Mouse (Mus musculus) left cerebral cortex, postnatal 4 days (tissue): ENCODE results near the gene Olfr159. TPM values are rescaled to one million over a fixed set of nuclear protein-coding genes. Genes with fewer than 3 reads are reported as not detected.

Source experiments
- DNase-seq: peaks from one replicate; pipeline ENCODE4 v3.0.0-alpha.2; 2022
- intact Hi-C: fragments of 180-260 bp; cut with DNase I; formaldehyde crosslinking; loops from one replicate; pipeline ENCODE4 v1.15.1; 2025
- total RNA-seq, 2 experiments: library from RNA; stranded (reverse); gene quantifications; 2 replicates each; pipeline ENCODE4 v1.2.3; 2021

Gene Olfr159
- total RNA-seq, 2 experiments from 2014 or later: not detected

DNA sequence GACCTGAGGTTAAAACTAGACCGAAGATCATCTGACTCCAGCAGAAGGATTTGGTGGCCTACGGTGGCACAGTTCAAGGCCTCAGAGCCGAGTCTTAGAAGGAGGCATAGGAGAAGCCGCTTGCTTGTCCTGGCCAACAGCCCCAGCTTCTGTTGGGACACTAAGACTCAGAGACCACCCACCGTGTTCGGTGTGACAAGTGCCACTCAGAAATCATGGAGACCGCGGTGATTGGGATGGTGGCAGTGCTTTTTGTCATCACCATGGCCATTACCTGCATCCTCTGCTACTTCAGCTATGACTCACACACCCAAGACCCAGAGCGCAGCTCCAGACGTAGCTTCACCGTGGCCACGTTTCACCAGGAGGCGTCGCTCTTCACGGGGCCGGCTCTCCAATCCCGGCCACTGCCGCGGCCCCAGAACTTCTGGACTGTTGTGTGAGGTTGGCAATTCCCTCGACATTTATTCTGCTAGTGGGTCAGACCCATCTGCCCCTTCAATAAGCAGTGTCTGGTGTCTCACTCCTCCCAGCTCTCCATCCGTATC, 40.0 kb downstream of the Olfr159 start:
- intact Hi-C loops: no loop called here
- DNase-seq: no peak

DNA sequence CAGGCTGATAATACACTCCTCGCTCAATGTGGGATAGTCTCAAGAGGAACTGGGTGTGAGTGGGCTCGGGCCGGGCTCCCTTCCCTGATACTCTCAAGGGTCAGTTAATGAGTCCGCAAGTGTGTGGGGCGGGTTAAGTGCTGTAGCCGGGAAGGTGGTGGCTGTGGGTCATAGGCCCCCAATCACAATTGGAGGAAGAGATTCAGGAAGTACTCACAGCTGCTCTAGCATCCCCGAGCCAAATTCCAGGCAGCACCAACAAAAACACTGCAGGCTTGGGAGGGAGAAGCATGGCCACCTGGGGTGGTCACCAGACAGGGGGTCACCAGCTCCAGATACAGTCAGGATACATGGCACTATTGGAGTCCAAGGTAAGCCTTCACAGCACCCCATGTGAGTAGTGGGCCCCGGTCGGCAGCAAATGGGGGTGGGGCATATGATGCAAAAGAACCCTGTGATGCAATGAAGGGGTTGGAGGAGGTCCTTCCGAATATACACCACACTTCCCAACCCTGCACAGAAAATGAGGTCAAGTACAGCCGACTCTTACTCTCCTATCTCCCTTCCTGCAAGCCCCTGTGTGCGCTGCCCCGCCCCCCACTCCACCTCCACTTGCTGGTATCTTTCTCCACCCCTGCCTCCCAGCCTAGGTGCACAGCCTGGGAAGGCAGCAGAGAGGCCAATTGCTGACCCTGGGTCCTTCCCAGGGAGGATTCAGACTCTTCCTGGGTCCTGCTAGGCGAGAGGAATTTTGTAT, 40.8 kb downstream of the Olfr159 start, which contains the start of gene Spaar:
Gene Spaar (plus strand): TSS at position 241 of the 757 bp plus-strand sequence.
- no peak for DNase-seq
- intact Hi-C loops: no loop called here

DNA sequence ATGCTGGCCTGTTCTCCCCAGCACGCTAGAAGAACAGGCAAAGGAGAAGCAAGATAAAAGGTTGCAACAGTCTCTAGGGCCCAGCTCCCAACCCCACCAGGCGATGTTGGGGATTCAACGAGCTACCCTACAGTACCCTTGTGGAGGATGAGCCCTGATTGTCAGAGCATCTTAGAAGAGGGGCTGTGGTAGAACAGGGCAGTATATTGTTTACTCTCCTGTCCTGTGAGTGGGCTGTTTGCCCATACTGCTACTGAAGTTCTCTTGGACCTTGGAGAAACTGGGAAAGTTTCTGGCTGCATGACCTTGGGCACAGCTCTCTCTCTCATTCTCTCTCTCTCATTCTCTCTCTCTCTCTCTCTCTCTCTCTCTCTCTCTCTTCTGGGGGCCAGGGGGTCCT, 41.7 kb downstream of the Olfr159 start:
- no peak for DNase-seq
- intact Hi-C loops: no loop called here

DNA sequence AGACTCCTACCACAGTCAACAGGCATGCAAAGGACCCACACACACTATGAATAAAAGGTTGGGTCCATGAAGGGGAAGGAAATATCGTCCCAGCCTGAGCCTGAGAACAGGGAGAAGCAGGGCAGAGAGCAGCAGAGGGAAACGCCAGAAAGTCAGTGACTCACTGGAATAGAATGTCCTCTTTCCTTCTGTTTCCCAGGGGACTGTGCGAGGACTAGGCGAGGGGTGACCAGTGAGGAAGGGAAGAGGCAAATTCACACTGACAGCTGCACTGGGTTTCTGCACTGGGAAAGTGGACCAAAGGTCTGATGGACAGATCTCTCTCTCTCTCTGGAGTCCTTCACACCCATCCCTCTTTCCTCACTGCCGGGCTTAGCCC, 42.2 kb downstream of the Olfr159 start:
- intact Hi-C loops: no loop called here
- no peak for DNase-seq

DNA sequence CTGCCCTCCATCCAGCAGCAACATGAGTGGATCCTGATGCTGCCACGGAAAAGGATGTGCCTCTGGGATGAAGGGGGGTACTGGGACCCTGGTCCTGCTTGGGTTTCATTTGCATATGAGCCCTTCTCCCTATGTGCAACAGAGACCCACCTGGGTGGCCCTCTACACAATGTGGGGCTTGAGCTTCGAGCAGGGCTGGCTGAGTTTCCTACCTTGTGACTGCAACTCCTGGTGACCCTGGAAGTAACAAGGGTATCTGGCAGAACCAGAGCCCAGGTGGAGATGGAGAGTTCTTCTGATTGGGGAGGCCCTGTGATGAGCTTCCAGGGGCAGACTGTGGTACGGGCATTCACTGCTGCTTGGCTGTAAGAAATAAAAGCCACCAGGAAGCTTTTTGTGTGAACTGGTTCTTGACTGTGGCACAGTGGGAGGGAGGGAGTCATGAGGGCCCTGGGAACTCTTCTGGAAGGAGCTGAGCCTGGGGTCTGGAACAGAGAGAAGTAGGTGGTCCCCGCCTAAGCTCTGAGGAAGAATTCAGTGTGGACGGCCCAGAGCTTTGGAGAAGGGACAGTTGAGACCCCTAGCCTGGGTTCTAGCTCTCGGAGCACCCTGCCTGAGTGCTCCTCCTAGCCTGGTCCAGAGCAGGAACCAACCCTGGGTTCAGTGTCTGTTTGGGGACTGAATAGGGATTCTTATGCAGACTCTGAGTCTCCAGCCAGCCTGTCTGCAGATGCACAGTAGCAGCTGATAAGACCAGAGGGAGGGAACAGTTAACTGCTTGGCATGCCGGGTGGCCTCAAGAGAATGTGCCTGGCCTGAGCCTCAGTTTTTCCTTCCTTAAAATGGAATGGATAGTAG, 42.9 kb downstream of the Olfr159 start:
- DNase-seq: no peak
- intact Hi-C loops: no loop called here

DNA sequence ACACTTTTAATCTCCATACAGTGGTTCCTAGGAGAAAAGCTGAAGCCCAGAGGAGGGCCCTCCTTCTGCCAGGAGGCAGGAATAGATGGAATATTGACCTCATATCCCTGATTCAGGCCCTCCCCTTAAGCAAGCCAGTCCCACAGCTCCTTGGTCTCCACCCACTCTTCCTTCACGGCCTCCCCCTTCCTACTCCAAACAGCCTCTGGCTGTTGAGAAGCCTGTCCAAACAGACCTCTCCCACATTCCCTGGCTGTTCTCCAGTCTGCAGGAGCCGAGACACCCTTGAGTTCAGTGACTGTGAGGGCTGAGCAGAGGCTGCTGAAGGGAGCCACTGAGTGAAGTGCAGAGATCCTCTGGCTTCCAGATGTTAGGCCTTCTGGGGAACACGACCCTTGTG, 43.8 kb downstream of the Olfr159 start, which contains the start of gene Hrct1:
Gene Hrct1 (plus strand): TSS at position 194 of the 400 bp plus-strand sequence.
- intact Hi-C loops: no loop called here
- no peak for DNase-seq

DNA sequence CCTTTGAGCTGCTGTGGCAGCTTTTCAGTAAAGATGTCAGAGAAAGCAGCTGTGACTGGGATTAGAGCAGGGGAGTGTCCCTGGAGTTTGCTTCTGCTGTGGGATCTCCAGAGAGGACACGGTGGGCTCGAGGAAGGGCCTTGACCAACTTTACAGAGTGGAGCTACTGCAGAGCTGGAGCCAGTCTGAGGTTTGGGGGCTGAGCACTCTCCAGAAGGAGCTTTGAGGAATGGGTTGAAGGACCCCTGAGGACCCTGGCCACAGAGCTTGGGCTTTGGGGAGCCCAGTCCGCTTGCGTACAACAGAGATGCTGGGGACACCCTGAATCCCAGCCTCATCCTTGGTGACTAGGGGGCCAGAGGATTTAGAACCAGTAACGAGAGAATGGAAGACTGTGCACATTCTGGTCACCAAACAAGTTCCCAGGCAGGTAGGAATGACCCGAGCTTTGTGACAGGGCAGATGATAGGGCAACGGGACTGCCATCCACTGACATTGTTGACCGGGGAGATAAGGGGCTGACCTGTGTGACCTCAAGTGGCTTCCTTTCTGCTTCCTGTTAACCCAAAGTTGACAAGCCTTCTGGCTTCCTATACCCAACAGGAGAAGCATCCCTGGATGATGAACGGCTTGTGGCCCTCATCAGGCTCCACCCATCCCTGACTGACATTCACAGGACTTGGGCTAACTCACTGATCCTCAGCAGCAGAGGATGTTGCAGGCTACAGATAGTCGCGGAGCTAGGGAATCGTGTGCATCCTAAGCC, 44.4 kb downstream of the Olfr159 start:
- intact Hi-C loops: no loop called here
- no peak for DNase-seq

DNA sequence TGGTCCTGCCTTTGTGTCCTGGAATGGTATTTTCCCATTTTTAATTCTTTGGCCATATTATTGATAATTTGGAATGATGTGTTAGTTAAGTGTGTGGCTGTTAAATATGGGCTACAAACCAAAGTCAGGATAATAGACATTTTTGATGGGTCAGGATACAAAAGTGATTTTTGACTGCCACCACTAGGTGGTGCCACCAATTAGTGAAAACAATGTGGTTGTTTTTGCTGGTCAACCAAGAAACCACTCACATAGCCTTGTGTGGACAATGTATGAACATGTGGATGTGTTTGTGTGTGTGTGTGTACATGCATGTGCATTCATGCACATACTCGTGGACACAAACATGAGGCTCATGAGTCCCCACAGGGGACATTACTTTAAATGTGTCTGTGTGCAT, 46.0 kb downstream of the Olfr159 start:
- intact Hi-C loops: no loop called here
- peak; percentile 47 for DNase-seq

DNA sequence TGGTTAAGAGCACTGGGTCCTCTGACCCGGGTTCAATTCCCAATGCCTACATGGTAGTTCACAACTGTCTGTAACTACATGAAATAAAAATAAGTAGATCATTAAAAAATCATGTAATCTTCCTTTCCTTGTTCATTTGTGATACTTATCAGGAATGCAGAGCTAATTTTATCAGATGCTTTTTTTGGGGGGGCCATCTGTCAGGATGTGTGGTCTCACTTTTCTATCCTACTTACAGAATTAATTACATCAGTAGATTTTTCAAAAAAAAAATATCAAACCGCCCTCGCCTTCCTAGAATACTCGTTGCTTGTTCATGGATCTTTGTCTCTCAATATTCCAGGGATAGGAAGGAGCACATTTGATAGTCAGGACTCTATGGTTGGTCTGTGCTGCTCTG, 48.6 kb downstream of the Olfr159 start:
- intact Hi-C loops: no loop called here
- DNase-seq: no peak

DNA sequence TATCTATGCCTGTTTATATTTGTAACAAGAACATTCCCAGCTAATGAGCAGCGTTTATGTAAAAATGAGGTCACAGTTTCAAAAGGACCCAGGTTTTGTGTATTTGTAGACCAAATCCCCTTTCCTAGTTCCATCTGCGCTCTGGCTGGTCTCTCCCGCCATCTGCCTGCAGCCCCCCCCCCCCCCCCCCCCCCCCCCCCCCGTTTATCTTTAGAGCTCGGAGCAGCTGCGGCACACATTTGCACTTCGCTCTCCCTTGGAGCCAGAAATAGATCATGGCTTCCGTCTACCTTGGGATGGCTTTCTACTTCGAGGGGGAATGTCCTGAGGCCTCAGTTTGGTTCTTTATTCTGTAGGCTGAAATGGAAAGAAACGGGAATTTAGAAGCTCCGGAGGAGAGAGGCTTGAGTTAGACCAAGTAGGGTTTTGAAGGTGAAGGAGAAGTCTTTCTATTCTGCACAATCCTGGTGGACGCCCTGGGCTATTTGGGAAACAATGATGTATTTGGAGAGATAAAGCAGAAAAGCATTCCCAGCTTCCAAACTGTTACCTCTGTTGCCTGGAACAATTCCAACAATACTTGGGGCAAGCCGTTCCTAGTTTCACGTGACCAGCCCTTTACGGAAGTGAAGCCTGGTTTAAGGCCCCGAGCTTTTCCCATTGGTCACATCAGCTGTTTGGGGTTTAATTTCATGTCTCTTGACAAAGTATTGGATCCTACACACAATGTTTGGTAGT, 50.1 kb downstream of the Olfr159 start:
- intact Hi-C loops: no loop called here
- no peak for DNase-seq

Other genes starting within 250 kb of the Olfr159 start
- gene Tpm2, start 247.2 kb downstream of the Olfr159 start, total RNA-seq: 1 to 10 TPM; 4.7 to 5.2 TPM
- gene Creb3, start 208.7 kb downstream of the Olfr159 start, total RNA-seq: 10 to 100 TPM; 63.2 to 67.5 TPM
- 10 to 100 TPM; 49.1 to 59.1 TPM for gene Tln1, start 208.3 kb downstream of the Olfr159 start, total RNA-seq
- 10 to 100 TPM; 47.1 to 54.1 TPM for gene Rgp1, start 192.3 kb downstream of the Olfr159 start, total RNA-seq
- gene Gba2, start 192.1 kb downstream of the Olfr159 start, total RNA-seq: 10 to 100 TPM; 63.9 to 71.7 TPM
- gene Msmp, start 186.5 kb downstream of the Olfr159 start, total RNA-seq: not detected
- gene Npr2, start 139.1 kb downstream of the Olfr159 start, total RNA-seq: 10 to 100 TPM; 56.5 to 65.2 TPM
- gene Spag8, start 117.4 kb downstream of the Olfr159 start, total RNA-seq: 1 to 10 TPM; 2.0 to 2.4 TPM
- gene Hint2, start 114.5 kb downstream of the Olfr159 start, total RNA-seq: 10 to 100 TPM; 21.1 to 23.9 TPM
- 10 to 100 TPM; 50.1 to 52.5 TPM for gene Tmem8b, start 102.0 kb downstream of the Olfr159 start, total RNA-seq
- under 1 TPM; 0.88 to 0.93 TPM for gene Fam221b, start 101.9 kb downstream of the Olfr159 start, total RNA-seq
- not detected for gene Olfr70, start 70.2 kb downstream of the Olfr159 start, total RNA-seq
- gene Olfr71, start 60.8 kb downstream of the Olfr159 start, total RNA-seq: not detected
- gene Hrct1, start 43.8 kb downstream of the Olfr159 start, total RNA-seq: under 1 TPM; 0.64 to 0.70 TPM
- gene Spaar, start 41.0 kb downstream of the Olfr159 start, total RNA-seq: under 1 TPM; 0.34 to 0.38 TPM
- gene Olfr156, start 52.9 kb upstream of the Olfr159 start, total RNA-seq: not detected
- not detected for gene Olfr157, start 69.2 kb upstream of the Olfr159 start, total RNA-seq
- not detected for gene Olfr155, start 80.6 kb upstream of the Olfr159 start, total RNA-seq
- 1 to 10 TPM; 6.8 to 7.6 TPM for gene Reck, start 104.5 kb upstream of the Olfr159 start, total RNA-seq
- 10 to 100 TPM; 11.1 to 14.9 TPM for gene Glipr2, start 186.4 kb upstream of the Olfr159 start, total RNA-seq
- under 1 TPM in 1 of 2 experiments, not detected in 1; 0.26 TPM for gene Ccin, start 212.5 kb upstream of the Olfr159 start, total RNA-seq
- gene Clta, start 233.4 kb upstream of the Olfr159 start, total RNA-seq: 100 to 1,000 TPM; 333 to 337 TPM